Mouse (Mus musculus) layer of hippocampus, adult 2 months (tissue): ENCODE measurements at regions not wholly inside any gene's neighbourhood (a gene's known extent, or its start where the extent isn't known, plus 50 kb on each side); places are given as distances from the start of the nearest gene placed in this dataset.

Source experiments
- DNase-seq, 2 experiments: peaks; one replicate each; pipeline ENCODE4 v3.0.0; 2022; ENCODE audit warnings: low spot score in 2 of 2
- H3K27ac ChIP-seq: fragments of 200-600 bp; 2 replicates; pipeline ENCODE4 v1.8.1; 2022
- H3K4me3 ChIP-seq: fragments of 200-600 bp; 2 replicates; pipeline ENCODE4 v1.8.1; 2022; ENCODE audit warnings: mild to moderate bottlenecking
- CTCF ChIP-seq: fragments of 200-600 bp; conservative IDR thresholded peaks from 2 replicates; pipeline ENCODE4 v1.8.1; 2022; ENCODE audit warnings: antibody characterized with exemption, mild to moderate bottlenecking, moderate library complexity

DNA sequence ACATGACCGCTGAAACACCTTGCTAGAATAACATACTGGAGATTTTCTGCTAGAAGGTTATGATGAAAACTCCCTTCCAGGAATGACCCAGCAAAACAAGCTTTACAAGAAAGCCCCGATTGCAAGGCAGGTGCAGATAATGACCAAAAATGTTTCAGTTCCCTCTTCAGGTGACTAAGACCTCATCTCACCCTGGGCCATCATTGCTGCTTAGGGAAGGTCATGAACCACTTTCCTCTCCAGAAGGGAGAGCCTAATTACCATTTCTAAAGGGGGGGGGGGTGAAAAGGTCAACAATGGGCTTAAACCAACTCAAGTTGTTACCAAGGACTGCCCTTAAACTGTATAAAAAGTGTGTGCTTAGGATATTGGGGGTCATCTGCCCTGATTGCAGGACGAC is 59.8 kb upstream of the Speer4c start:
- TF ChIP-seq CTCF: no peak
- DNase-seq: no peak
- Histone ChIP-seq H3K4me3 (no peak overlapping the region), H3K27ac (no peak overlapping the region)

DNA sequence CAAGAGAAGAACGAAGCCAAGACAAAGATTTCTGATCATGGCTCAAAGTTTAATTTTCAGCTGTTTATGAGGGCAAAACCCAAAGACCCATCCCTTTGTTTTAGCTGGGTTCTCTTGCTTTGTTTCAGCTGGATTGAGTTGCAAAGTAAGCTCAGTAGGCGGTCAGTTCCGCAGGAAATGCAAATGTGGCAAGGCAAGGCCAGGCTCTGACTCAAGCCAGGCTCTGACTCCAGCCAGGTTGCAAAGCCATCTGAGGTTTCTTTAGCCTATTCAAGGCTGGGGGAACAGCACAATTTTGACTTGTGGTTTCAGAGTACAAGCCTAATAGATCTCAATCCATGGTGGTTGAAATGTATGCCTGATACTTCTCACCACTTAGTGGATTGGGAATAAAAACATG is 60.5 kb upstream of the Speer4c start:
- no peak for TF ChIP-seq CTCF
- Histone ChIP-seq H3K27ac (no peak overlapping the region), H3K4me3 (no peak overlapping the region)
- no peak for DNase-seq

DNA sequence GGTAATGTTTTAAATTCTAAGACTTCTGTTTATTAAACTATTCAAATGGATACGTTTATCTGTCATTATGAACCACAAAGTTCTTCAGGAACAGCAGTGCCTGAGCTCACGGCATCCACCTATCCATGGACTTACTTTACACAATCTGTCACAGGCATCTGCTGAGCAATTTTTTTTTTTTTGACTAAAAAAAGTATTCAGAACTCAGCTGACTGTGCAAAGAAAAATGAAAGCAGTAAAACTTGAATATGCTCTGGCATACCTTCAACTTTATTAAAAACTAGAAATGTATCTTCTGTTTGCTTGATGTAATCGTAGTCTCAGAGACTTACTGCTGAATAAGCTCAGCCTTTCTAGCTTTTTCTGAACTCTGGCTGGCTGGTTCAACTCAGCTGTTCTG is 62.0 kb upstream of the Speer4c start:
- DNase-seq: no peak
- no peak for TF ChIP-seq CTCF
- no peak overlapping the region for H3K4me3 ChIP-seq
- no peak overlapping the region for H3K27ac ChIP-seq

- no peak for DNase-seq
- Histone ChIP-seq H3K27ac (no peak overlapping the region), H3K4me3 (no peak overlapping the region)
- TF ChIP-seq CTCF: no peak
Measured at GRCm38 (mm10) chr5:15803583-15803982, 89.5 kb upstream of the Speer4c start.

GRCm38 (mm10) chr5:15816864-15817263 is 102.8 kb upstream of the Speer4c start:
- no peak for TF ChIP-seq CTCF
- Histone ChIP-seq H3K27ac (no peak overlapping the region), H3K4me3 (no peak overlapping the region)
- DNase-seq: no peak

GRCm38 (mm10) chr5:15817366-15817765 is 103.3 kb upstream of the Speer4c start:
- no peak for DNase-seq
- no peak for TF ChIP-seq CTCF

GRCm38 (mm10) chr5:15822989-15823388 is 108.9 kb upstream of the Speer4c start:
- no peak overlapping the region for H3K4me3 ChIP-seq
- H3K27ac ChIP-seq: no peak overlapping the region
- TF ChIP-seq CTCF: no peak
- DNase-seq: no peak

More at GRCm38 (mm10) chr5:15817366-15817765, 103.3 kb upstream of the Speer4c start:
- no peak overlapping the region for H3K4me3 ChIP-seq
- no peak overlapping the region for H3K27ac ChIP-seq

DNA sequence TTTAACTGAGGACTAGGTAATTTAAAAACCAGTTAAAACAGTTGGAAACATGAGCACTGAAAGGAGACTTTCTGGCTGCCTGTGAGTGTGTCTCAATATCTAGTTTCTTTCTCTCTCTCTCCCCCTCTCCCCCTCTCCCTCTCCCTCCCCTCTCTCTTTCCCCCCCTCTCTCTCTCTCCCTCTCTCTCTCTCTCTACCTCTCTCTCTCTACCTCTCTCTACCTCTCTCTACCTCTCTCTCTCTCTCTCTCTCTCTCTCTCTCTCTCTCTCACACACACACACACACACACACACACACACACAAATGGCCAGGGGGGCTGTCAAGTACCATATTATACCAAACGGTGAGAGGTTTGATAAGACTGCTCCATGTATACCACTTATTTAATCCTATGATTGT is 103.0 kb upstream of the Cacna2d1 start:
- 0 out of 2 replicates have a peak overlapping the region, but pooled peaks have one; percentile 43 for H3K27ac ChIP-seq
- DNase-seq: no peak
- TF ChIP-seq CTCF: no peak
- no peak overlapping the region for H3K4me3 ChIP-seq

DNA sequence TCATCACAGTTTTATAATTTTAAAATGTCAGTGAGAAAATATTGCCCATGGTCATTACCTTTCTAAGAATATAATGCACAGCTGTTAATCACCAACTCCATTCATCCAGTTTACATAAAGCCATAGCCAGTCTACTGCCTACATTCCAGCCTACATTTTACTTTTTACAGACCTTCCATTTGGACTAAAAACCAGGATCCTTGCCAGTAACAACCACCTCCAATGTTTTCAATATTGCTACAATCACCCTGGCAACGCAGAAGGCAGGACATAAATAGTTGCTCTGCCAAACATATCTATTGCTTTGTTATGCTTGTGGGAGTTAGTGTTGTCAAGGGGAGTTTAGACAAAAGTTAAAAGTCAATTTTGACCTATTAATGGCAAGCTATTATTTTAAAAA is 102.2 kb upstream of the Cacna2d1 start:
- no peak for TF ChIP-seq CTCF
- Histone ChIP-seq H3K27ac (peak overlapping the region; percentile 43; the same call in 1 of the 2 replicates), H3K4me3 (no peak overlapping the region)
- peak; percentile 37 to 66 for DNase-seq

DNA sequence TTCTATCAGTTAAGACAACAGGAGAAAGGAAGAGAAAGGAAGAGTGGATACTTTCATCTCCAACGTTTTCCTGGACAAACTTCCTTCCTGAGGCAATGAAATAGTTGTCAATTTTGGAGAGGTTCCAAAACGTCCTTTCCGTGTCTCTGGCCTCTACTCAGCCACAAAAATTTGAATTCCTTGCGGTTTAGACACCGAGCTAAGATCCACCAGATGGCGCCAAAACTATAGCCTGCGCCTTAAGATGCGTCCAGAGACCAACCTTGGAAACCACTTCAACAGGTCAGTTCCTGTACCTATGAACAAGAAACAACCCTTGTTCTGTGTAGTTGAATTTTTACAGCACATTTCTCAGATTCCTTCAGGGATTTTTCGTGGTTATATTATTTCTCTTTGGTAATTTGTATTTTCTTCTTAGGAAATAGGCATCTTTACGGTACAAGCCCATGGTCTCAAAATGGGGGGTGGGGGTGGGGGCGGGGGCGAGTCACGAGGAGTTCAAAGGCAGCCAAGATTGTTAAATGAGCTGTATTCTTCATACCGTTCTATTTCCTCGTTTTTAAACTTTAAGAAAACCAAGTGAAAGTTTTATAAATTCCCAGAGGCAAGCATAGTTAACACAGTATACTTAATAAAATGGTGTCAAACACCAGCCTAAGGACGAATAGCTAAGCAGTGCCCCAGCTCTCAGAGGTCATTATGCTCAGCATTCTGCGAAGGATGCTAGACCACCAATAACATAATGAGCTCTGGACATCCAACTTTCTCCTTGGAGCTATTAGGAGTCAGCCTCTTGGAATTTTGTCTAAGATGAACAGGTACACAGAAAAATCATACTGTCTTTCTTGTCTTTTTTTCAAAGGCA is 96.2 kb upstream of the Cacna2d1 start:
- peak; percentile 89 for TF ChIP-seq CTCF
- peak; percentile 39 to 80 for DNase-seq
- no peak overlapping the region for H3K4me3 ChIP-seq
- no peak overlapping the region for H3K27ac ChIP-seq

GRCm38 (mm10) chr5:15846790-15847189 is 87.7 kb upstream of the Cacna2d1 start:
- DNase-seq: no peak

GRCm38 (mm10) chr5:15849520-15849919 is 85.0 kb upstream of the Cacna2d1 start:
- H3K4me3 ChIP-seq: no peak overlapping the region
- H3K27ac ChIP-seq: no peak overlapping the region
- DNase-seq: no peak
- TF ChIP-seq CTCF: no peak

More at GRCm38 (mm10) chr5:15846790-15847189, 87.7 kb upstream of the Cacna2d1 start:
- TF ChIP-seq CTCF: no peak
- no peak overlapping the region for H3K27ac ChIP-seq
- no peak overlapping the region for H3K4me3 ChIP-seq

GRCm38 (mm10) chr5:15850126-15850801 is 84.2 kb upstream of the Cacna2d1 start:
- no peak overlapping the region for H3K27ac ChIP-seq
- TF ChIP-seq CTCF: no peak
- no peak overlapping the region; the same call in 1 of the 2 replicates for H3K4me3 ChIP-seq
- peak in 1 of 2 experiments; percentile 3 for DNase-seq

GRCm38 (mm10) chr5:15854752-15855151 is 79.7 kb upstream of the Cacna2d1 start:
- no peak overlapping the region for H3K27ac ChIP-seq
- H3K4me3 ChIP-seq: no peak overlapping the region
- TF ChIP-seq CTCF: no peak
- DNase-seq: no peak
